Comparison of ENCODE assay signal across 14 mouse cellular contexts in genomic region chr8:57331727-57332630, GRCm38 (mm10). TPM values are rescaled to one million over a fixed set of nuclear protein-coding genes. Genes with fewer than 3 reads are reported as not detected.
DNase-seq lines count a peak whose midpoint lies in the region; ATAC-seq and TF ChIP-seq lines count a peak whose summit lies in the region.
"Had no signal": no experiment of that assay in that cellular context is flagged by ENCODE, and none has a peak within 500 bp of the region (broad histone marks: within the 10 kb centered on the region; RNA-seq: fewer than 3 reads in every experiment).

No protein-coding gene starts in this region.

- no peak for DNase-seq in gastrocnemius, adult 2 months
- no peak for DNase-seq in gastrocnemius, postnatal 25 days
- DNase-seq in CH12.LX (ENCODE audit: extremely low read depth) = no peak
- DNase-seq in right cerebral cortex, postnatal 25 days = no peak
- no peak for DNase-seq in cerebellum, postnatal 10 days
- no peak for DNase-seq in right cerebral cortex, adult 2 months (ENCODE audit: low spot score in 2 of 2)
- DNase-seq: adrenal gland, postnatal 36 days; cerebellum, adult 9-11 months; kidney, adult 2 months; layer of hippocampus, postnatal 36 days had no signal

- under 1% methylated on average over 29 of the region's 29 CpGs for WGBS in heart, embryonic 12.5 days
- WGBS in limb, embryonic 12.5 days = 2% methylated on average over 29 of the region's 29 CpGs

- peak; percentile 65 for ATAC-seq in heart, embryonic 12.5 days (ENCODE audit: insufficient number of reproducible peaks, low FRiP score)
- no peak for ATAC-seq in limb, embryonic 12.5 days (ENCODE audit: insufficient number of reproducible peaks, insufficient read depth, low FRiP score, low TSS enrichment, low read depth)

- TF ChIP-seq EP300 in CH12.LX (IDR thresholded peaks at IDR 0.05; ENCODE audit: low read length) = no peak

- TF ChIP-seq CTCF in gastrocnemius, adult 2 months (IDR thresholded peaks at IDR 0.05) = no peak
- no peak for TF ChIP-seq CTCF in CH12.LX (conservative IDR thresholded peaks at IDR 0.05 in 1 of 2, IDR thresholded peaks at IDR 0.05 in 1 of 2; ENCODE audit: low read depth in 2 of 2, low read length in 2 of 2)

- H3K27me3 ChIP-seq in CH12.LX (replicated peaks) = no peaks in the 10 kb centered on the region
- no peaks in the 10 kb centered on the region for H3K27me3 ChIP-seq in heart, embryonic 12.5 days (replicated peaks)
- peaks cover 55% of the 10 kb centered on the region for H3K27me3 ChIP-seq in limb, embryonic 12.5 days

- H3K27ac ChIP-seq in gastrocnemius, adult 2 months = no peak overlapping the region
- H3K27ac ChIP-seq in CH12.LX (ENCODE audit: insufficient read depth, low read depth) = no peak overlapping the region
- peak overlapping the region; percentile 99 for H3K27ac ChIP-seq in heart, embryonic 12.5 days (ENCODE audit: poor library complexity, severe bottlenecking)
- peak overlapping the region; percentile 92 for H3K27ac ChIP-seq in limb, embryonic 12.5 days
- H3K27ac ChIP-seq: forebrain, embryonic 12.5 days had no signal

- H3K4me1 ChIP-seq in CH12.LX (ENCODE audit: control insufficient read depth in 1 of 2, insufficient read depth in 2 of 2) = no peaks in the 10 kb centered on the region
- peaks cover 42% of the 10 kb centered on the region for H3K4me1 ChIP-seq in heart, embryonic 12.5 days (replicated peaks)
- peaks cover 54% of the 10 kb centered on the region for H3K4me1 ChIP-seq in limb, embryonic 12.5 days (replicated peaks)

- no peaks in the 10 kb centered on the region for H3K9me3 ChIP-seq in CH12.LX (replicated peaks; ENCODE audit: low read length)
- H3K9me3 ChIP-seq in heart, embryonic 12.5 days (replicated peaks) = no peaks in the 10 kb centered on the region
- H3K9me3 ChIP-seq in limb, embryonic 12.5 days = no peaks in the 10 kb centered on the region
- H3K9me3 ChIP-seq: forebrain, embryonic 12.5 days had no signal

- dilution Hi-C loops in CH12.LX (cut with MboI; ENCODE audit: extremely low pct_ligation_motif_present, extremely low pct_unique_long_range_greater_than_20kb, low sequenced_read_pairs) = no loop called here

- no peaks in the 10 kb centered on the region for H3K79me2 ChIP-seq in CH12.LX (replicated peaks; ENCODE audit: control insufficient read depth, extremely low read depth, insufficient read depth, poor library complexity, severe bottlenecking)

- intact Hi-C loops in gastrocnemius, adult 2 months (cut with DNase I) = no loop called here

- no peak for TF ChIP-seq POLR2A in CH12.LX (IDR thresholded peaks at IDR 0.05; ENCODE audit: low read depth, low read length)

- peak overlapping the region; percentile 50 for H3K4me3 ChIP-seq in gastrocnemius, adult 2 months
- H3K4me3 ChIP-seq in CH12.LX (replicated peaks in 1 of 3; ENCODE audit: low read depth in 2 of 3, low read length in 2 of 3, poor library complexity in 1 of 3) = no peak overlapping the region
- peak overlapping the region; percentile 69 for H3K4me3 ChIP-seq in heart, embryonic 12.5 days
- H3K4me3 ChIP-seq in limb, embryonic 12.5 days (replicated peaks) = peak overlapping the region; percentile 44
- H3K4me3 ChIP-seq: forebrain, embryonic 12.5 days had no signal

- H3K4me2 ChIP-seq in CH12.LX (ENCODE audit: insufficient read depth, low read depth, poor library complexity, severe bottlenecking) = peak overlapping the region; percentile 90; the same call in 1 of the 2 replicates
- H3K4me2 ChIP-seq in heart, embryonic 12.5 days = peak overlapping the region; percentile 71
- peak overlapping the region; percentile 74 for H3K4me2 ChIP-seq in limb, embryonic 12.5 days
- H3K4me2 ChIP-seq: forebrain, embryonic 12.5 days had no signal

- H3K9ac ChIP-seq in CH12.LX (ENCODE audit: insufficient read depth, low read depth) = no peak overlapping the region
- H3K9ac ChIP-seq in heart, embryonic 12.5 days = peak overlapping the region; percentile 88
- H3K9ac ChIP-seq in limb, embryonic 12.5 days (replicated peaks) = peak overlapping the region; percentile 73
- H3K9ac ChIP-seq: forebrain, embryonic 12.5 days had no signal

- H3K36me3 ChIP-seq in CH12.LX (replicated peaks in 1 of 2; ENCODE audit: control insufficient read depth in 1 of 2, insufficient read depth in 1 of 2, low read length in 1 of 2) = no peaks in the 10 kb centered on the region
- peaks cover 5% of the 10 kb centered on the region; the same call in 1 of the 2 replicates for H3K36me3 ChIP-seq in heart, embryonic 12.5 days
- no peaks in the 10 kb centered on the region for H3K36me3 ChIP-seq in limb, embryonic 12.5 days
- H3K36me3 ChIP-seq: forebrain, embryonic 12.5 days had no signal

- in situ Hi-C loops in CH12.LX (cut with MboI; ENCODE audit: low pct_ligation_motif_present, low pct_unique_long_range_greater_than_20kb, low sequenced_read_pairs) = no loop called here

- no peak for TF ChIP-seq RAD21 in CH12.LX (IDR thresholded peaks at IDR 0.05; ENCODE audit: low read depth, low read length)

TF ChIP-seq in CH12.LX, 34 proteins besides CTCF, POLR2A, EP300 and RAD21:
- TF ChIP-seq HCFC1 (IDR thresholded peaks at IDR 0.05; ENCODE audit: low read depth, low read length) = no peak
TF ChIP-seq in CH12.LX: peak in this region for 0.

RNA-seq across cellular contexts. Expression of gene Hand2, which starts 11.2 kb away (rescaled TPM):
- under 1 TPM in 1 of 2 experiments, not detected in 1; 0.08 TPM for total RNA-seq in gastrocnemius, adult 2 months (2021)
- total RNA-seq in gastrocnemius, postnatal 25 days (2021) = under 1 TPM in 1 of 2 experiments, not detected in 1; 0.21 TPM
- not detected in 2 replicates for total RNA-seq in CH12.LX (2012; rRNA removed)
- not detected in 2 replicates for total RNA-seq in CH12.LX (2014; rRNA removed)
- polyA plus RNA-seq in CH12.LX (2012; ENCODE audit: insufficient read length, low read depth) = not detected in 2 replicates
- polyA plus RNA-seq in heart, embryonic 12.5 days (2016; fragmentation: Nextera tagmentation; extraction: Ambion mirVana) = 18.0 and 19.4 TPM in 2 replicates
- polyA plus RNA-seq in limb, embryonic 12.5 days (2016; fragmentation: Nextera tagmentation; extraction: Ambion mirVana) = 19.6 and 23.7 TPM in 2 replicates
- total RNA-seq: layer of hippocampus, postnatal 36 days; midbrain, postnatal 0 days had no signal
- polyA plus RNA-seq: forebrain, embryonic 12.5 days; midbrain, postnatal 0 days had no signal

Comparison
In these comparisons a context has a peak if more than half of its experiments do, and no peak if none do; other contexts are left out.
1. H3K27ac ChIP-seq: peak in heart, embryonic 12.5 days (single experiment) and limb, embryonic 12.5 days (single experiment); none in gastrocnemius, adult 2 months (single experiment) and CH12.LX (single experiment).
2. H3K4me3 ChIP-seq: peak in gastrocnemius, adult 2 months (single experiment), heart, embryonic 12.5 days (single experiment) and limb, embryonic 12.5 days (single experiment); none in CH12.LX (0 of 3).
3. Peak in every context shown above with its lines, with median percentiles within 50 percentile points of each other: H3K4me2 ChIP-seq.